Mouse (Mus musculus): ENCODE results near the gene Snx9. TPM values are rescaled to one million over a fixed set of nuclear protein-coding genes. Genes with fewer than 3 reads are reported as not detected.

Snx9 gene
- total and polyA plus RNA-seq, 2 experiments: 19.7 to 30.5 TPM

DNA sequence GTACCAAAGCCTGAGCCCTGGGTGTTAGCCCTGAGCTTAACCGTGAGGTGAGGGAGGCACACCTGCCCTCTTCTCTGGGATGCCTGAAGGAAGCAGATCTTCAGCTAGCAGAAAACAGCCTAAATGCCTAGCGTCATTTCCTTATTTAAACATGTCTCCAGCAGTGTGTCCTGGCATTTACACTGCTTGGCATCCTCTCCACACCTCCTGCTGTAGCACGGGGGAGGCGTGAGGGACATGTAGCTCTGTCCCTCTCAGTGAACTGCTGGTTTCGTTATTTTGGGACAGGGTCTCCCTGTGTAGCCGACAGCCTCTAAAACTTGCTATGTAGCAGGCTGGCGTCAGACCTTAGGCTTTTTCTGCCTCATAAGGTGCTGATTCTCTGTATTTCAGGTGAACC lies 55.5 kb downstream of the Snx9 start:
- TF ChIP-seq POLR2A (IDR thresholded peaks at IDR 0.05; ENCODE audit: extremely low read depth, insufficient read depth, low read length): no peak
- TF ChIP-seq CTCF (IDR thresholded peaks at IDR 0.05; ENCODE audit: low read depth, low read length): no peak
- peaks cover 11% of the 10 kb centered on the region; the same call in 1 of the 2 replicates for H3K4me1 ChIP-seq (ENCODE audit: control insufficient read depth, insufficient read depth, low read length)
- 0 out of 2 replicates have a peak, but pooled peaks cover 2% of the 10 kb centered on the region for H3K79me2 ChIP-seq (ENCODE audit: control insufficient read depth, insufficient read depth, low read length)
- H3K9ac ChIP-seq (ENCODE audit: low read depth, low read length): no peak overlapping the region
- no peaks in the 10 kb centered on the region for H3K27me3 ChIP-seq (ENCODE audit: control insufficient read depth, insufficient read depth, low read length)
- WGBS: 96% methylated on average over 7 of the region's 7 CpGs
- peaks cover 10% of the 10 kb centered on the region; the same call in 1 of the 2 replicates for H3K36me3 ChIP-seq (ENCODE audit: control insufficient read depth, insufficient read depth, low read length)
- DNase-seq (ENCODE audit: extremely low read depth, low read depth, low spot score): no peak
- no peak overlapping the region for H3K4me3 ChIP-seq (ENCODE audit: insufficient read depth, low read depth, low read length)
- no peak overlapping the region for H3K27ac ChIP-seq (replicated peaks; ENCODE audit: insufficient read depth, low read depth, low read length)

DNA sequence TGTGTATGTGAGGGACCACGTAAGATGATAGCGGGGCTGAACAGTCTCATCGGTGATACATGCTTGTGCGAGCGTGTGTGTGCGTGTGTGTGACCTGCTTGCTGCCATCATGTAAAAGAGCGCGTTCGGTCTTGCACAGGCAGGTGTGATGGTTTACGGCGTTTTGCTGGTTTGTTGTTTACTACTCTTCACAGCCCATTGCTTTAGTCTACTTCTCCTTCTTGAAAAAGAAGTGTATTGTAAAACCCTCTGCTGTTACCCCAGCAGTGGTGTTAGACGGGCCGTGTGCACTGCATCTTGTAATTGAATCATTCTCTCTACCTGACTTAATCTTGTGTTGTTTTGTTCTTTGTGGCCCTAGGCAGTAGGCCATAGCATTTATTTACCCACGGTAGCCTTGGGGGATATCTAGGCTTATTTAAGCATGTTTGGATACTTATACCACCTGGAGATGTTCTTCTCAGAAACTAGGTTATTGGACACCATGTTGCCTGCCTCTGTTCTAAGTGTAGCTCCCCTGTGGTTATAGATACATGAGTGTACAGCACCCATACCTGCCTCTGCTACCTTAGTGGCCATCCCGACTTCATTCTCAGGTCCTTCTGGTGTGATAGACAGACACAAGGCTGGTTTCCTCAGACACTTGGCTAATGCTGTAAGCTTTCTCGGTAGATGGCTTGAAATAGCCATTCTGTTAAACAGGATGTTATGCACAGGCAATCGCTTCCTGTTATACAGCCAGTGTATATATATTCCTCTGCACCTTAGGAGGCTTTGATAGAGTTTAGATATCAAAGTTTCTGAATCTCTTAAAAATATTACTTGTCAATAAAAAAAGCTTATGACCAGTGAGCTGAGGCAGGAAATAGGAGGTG lies 56.4 kb downstream of the Snx9 start:
- Histone ChIP-seq H3K79me2 (ENCODE audit: control insufficient read depth, insufficient read depth, low read length) (0 out of 2 replicates have a peak, but pooled peaks cover 2% of the 10 kb centered on the region), H3K27ac (replicated peaks; ENCODE audit: insufficient read depth, low read depth, low read length) (no peak overlapping the region), H3K36me3 (ENCODE audit: control insufficient read depth, insufficient read depth, low read length) (peaks cover 16% of the 10 kb centered on the region; the same call in 1 of the 2 replicates), H3K4me3 (ENCODE audit: insufficient read depth, low read depth, low read length) (no peak overlapping the region), H3K9ac (ENCODE audit: low read depth, low read length) (no peak overlapping the region), H3K27me3 (ENCODE audit: control insufficient read depth, insufficient read depth, low read length) (no peaks in the 10 kb centered on the region), H3K4me1 (ENCODE audit: control insufficient read depth, insufficient read depth, low read length) (peaks cover 8% of the 10 kb centered on the region; the same call in 1 of the 2 replicates)
- TF ChIP-seq CTCF (IDR thresholded peaks at IDR 0.05; ENCODE audit: low read depth, low read length) (no peak), POLR2A (IDR thresholded peaks at IDR 0.05; ENCODE audit: extremely low read depth, insufficient read depth, low read length) (no peak)
- no peak for DNase-seq (ENCODE audit: extremely low read depth, low read depth, low spot score)
- 93% methylated on average over 17 of the region's 17 CpGs for WGBS

DNA sequence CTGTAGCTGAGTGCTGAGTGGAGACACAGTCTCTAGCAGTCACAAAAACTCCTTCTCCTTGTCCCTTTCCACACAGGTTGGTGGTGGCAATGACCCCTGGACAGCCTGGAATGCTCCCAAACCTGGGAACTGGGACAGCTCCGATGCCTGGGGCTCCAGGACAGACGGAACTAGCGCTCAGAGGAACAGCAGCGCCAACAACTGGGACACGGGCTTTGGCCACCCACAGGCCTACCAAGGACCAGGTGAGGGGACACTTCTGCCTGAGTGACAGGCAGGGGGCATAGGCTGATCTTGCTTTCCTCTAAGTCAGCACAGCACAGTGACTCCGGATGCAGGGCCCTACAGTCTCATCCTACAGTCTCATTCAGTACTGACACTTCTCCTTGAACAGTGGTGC lies 58.1 kb downstream of the Snx9 start:
- peak; percentile 39 for DNase-seq (ENCODE audit: extremely low read depth, low read depth, low spot score)
- Histone ChIP-seq H3K79me2 (ENCODE audit: control insufficient read depth, insufficient read depth, low read length) (0 out of 2 replicates have a peak, but pooled peaks cover 2% of the 10 kb centered on the region), H3K4me1 (ENCODE audit: control insufficient read depth, insufficient read depth, low read length) (peaks cover under 1% of the 10 kb centered on the region; the same call in 1 of the 2 replicates), H3K4me3 (ENCODE audit: insufficient read depth, low read depth, low read length) (no peak overlapping the region), H3K27ac (replicated peaks; ENCODE audit: insufficient read depth, low read depth, low read length) (no peak overlapping the region), H3K9ac (ENCODE audit: low read depth, low read length) (no peak overlapping the region), H3K27me3 (ENCODE audit: control insufficient read depth, insufficient read depth, low read length) (no peaks in the 10 kb centered on the region), H3K36me3 (ENCODE audit: control insufficient read depth, insufficient read depth, low read length) (peaks cover 20% of the 10 kb centered on the region; the same call in 1 of the 2 replicates)
- TF ChIP-seq POLR2A (IDR thresholded peaks at IDR 0.05; ENCODE audit: extremely low read depth, insufficient read depth, low read length) (no peak), CTCF (IDR thresholded peaks at IDR 0.05; ENCODE audit: low read depth, low read length) (no peak)
- WGBS: 41% methylated on average over 6 of the region's 6 CpGs

DNA sequence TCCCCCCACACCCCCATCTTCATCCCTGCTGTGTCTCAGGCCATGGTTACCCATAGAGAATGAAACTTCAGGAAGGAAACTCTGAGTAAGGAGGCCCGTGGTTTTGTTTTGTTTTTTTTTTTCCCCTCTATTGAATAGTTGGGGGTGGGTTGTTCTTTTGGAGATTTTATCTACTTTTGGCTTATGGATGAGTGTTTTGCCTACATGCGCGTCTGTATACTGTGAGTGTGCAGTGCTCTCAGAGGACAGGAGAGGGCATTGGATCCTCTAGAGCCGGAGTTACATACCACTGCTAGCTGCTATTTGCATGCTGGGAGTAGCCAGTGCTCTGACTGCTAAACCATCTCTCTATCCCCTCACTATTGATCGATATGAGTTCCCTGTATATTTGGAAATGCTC lies 60.3 kb downstream of the Snx9 start:
- H3K9ac ChIP-seq (ENCODE audit: low read depth, low read length): no peak overlapping the region
- 79% methylated on average over 5 of the region's 5 CpGs for WGBS
- no peaks in the 10 kb centered on the region for H3K4me1 ChIP-seq (ENCODE audit: control insufficient read depth, insufficient read depth, low read length)
- peaks cover 35% of the 10 kb centered on the region for H3K36me3 ChIP-seq (ENCODE audit: control insufficient read depth, insufficient read depth, low read length)
- 0 out of 2 replicates have a peak, but pooled peaks cover 2% of the 10 kb centered on the region for H3K79me2 ChIP-seq (ENCODE audit: control insufficient read depth, insufficient read depth, low read length)
- H3K27me3 ChIP-seq (ENCODE audit: control insufficient read depth, insufficient read depth, low read length): no peaks in the 10 kb centered on the region
- TF ChIP-seq POLR2A (IDR thresholded peaks at IDR 0.05; ENCODE audit: extremely low read depth, insufficient read depth, low read length) (no peak), CTCF (IDR thresholded peaks at IDR 0.05; ENCODE audit: low read depth, low read length) (no peak)
- H3K4me3 ChIP-seq (ENCODE audit: insufficient read depth, low read depth, low read length): no peak overlapping the region
- no peak for DNase-seq (ENCODE audit: extremely low read depth, low read depth, low spot score)
- no peak overlapping the region for H3K27ac ChIP-seq (replicated peaks; ENCODE audit: insufficient read depth, low read depth, low read length)

DNA sequence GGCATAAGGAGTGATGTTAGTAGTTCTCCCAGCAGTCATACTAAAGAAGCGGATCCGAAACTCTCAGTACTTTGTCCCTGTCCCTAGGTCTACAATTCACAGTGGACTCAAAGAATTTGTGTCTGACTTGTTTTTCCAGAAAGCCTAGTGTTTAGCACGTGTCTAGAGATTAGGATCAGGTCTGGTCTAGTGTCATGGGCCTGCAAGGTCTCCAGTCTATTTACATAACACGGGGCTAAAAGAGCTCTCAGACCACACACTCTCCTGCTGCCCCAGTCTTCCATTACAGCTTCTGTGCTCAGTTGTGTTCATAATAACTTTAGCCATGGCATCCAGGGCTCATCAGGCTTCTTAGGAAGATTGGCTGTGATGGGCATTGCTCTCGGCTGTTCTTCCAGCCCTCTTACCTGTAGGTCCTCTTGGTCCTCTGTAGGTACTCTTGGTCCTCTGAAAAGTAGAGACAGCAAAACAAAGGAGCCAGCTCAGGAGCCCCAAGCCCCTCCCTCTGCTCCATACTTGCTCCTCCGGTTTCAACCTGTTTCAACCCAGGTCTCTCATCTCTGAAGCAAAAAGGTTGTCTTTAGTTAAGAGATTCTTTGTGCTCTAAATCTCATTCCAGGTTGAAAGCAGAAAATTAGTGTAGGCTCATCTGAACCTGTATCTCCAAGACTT lies 62.6 kb downstream of the Snx9 start:
- H3K27me3 ChIP-seq (ENCODE audit: control insufficient read depth, insufficient read depth, low read length): no peaks in the 10 kb centered on the region
- DNase-seq (ENCODE audit: extremely low read depth, low read depth, low spot score): no peak
- peaks cover 48% of the 10 kb centered on the region for H3K36me3 ChIP-seq (ENCODE audit: control insufficient read depth, insufficient read depth, low read length)
- TF ChIP-seq POLR2A (IDR thresholded peaks at IDR 0.05; ENCODE audit: extremely low read depth, insufficient read depth, low read length) (no peak), CTCF (IDR thresholded peaks at IDR 0.05; ENCODE audit: low read depth, low read length) (no peak)
- H3K4me1 ChIP-seq (ENCODE audit: control insufficient read depth, insufficient read depth, low read length): no peaks in the 10 kb centered on the region
- no peaks in the 10 kb centered on the region for H3K79me2 ChIP-seq (ENCODE audit: control insufficient read depth, insufficient read depth, low read length)
- no peak overlapping the region for H3K4me3 ChIP-seq (ENCODE audit: insufficient read depth, low read depth, low read length)
- H3K27ac ChIP-seq (replicated peaks; ENCODE audit: insufficient read depth, low read depth, low read length): no peak overlapping the region
- WGBS: 86% methylated on average over 6 of the region's 6 CpGs
- no peak overlapping the region for H3K9ac ChIP-seq (ENCODE audit: low read depth, low read length)
